Comparison of ENCODE assay signal across 11 mouse cellular contexts in the genomic region with DNA sequence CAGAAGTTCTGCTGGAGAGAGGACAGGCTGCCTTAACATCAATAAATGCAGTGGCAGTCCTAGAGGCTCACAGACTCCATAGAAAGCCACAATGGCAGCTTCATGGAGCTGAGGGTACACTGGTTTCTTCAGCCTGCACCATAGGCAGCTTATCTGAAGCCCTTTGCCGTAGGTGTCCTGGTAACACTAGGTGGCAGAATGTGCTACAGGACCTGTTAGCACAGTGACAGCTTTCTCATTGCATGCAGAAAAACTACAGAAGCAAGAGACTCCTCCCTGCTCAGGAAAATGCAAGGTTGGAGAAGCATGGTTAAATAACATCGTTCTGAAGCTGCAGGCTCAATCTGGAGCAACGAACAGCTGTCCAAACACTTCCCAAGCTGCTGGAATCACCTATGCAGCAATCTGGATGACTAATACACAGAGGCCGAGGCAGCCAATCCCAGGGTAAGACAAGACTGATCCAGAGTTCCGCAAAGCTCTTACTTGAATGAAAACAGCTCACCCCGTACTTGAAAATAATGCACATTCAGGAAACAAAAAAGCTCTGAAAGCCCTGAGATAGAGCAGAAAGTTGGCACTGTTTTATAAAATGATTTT.
DNase-seq lines count a peak whose midpoint lies in the region; ATAC-seq and TF ChIP-seq lines count a peak whose summit lies in the region.
"Had no signal": no experiment of that assay in that cellular context is flagged by ENCODE, and none has a peak within 500 bp of the region (broad histone marks: within the 10 kb centered on the region; RNA-seq: fewer than 3 reads in every experiment).

No protein-coding gene starts in this region.

- 61% methylated on average over 6 of the region's 6 CpGs for WGBS in heart, embryonic 12.5 days

- peak; percentile 73 for DNase-seq in heart, adult 11 months
- no peak for DNase-seq in left cerebral cortex, adult 2 months (ENCODE audit: extremely low spot score in 1 of 2, low spot score in 2 of 2)
- no peak for DNase-seq in left cerebral cortex, postnatal 4 days
- peak; percentile 15 for DNase-seq in ZHBTc4 (ENCODE audit: low read depth, low spot score)
- DNase-seq in right cerebral cortex, postnatal 25 days, result peak; percentile 11
- no peak for DNase-seq in testis, postnatal 10 days (ENCODE audit: low spot score)
- DNase-seq: adrenal gland, postnatal 25 days; lung, adult 18-20 months had no signal

- H3K27ac ChIP-seq in heart, embryonic 12.5 days (ENCODE audit: poor library complexity, severe bottlenecking), result no peak overlapping the region
- no peak overlapping the region for H3K27ac ChIP-seq in left cerebral cortex, adult 2 months
- H3K27ac ChIP-seq: limb, embryonic 10.5 days had no signal

- H3K4me3 ChIP-seq in heart, embryonic 12.5 days, result no peak overlapping the region
- H3K4me3 ChIP-seq in left cerebral cortex, adult 2 months, result no peak overlapping the region
- H3K4me3 ChIP-seq: limb, embryonic 10.5 days had no signal

- intact Hi-C loops in left cerebral cortex, adult 2 months (cut with DNase I), result loop anchor here (5.0 kb wide), 1 partner anchor 575 kb away; no protein-coding TSS in a partner anchor
- intact Hi-C loops in left cerebral cortex, postnatal 4 days (cut with DNase I), result loop anchor here (5.0 kb wide), 1 partner anchor 575 kb away; no protein-coding TSS in a partner anchor

- H3K27me3 ChIP-seq in heart, embryonic 12.5 days (replicated peaks), result no peaks in the 10 kb centered on the region

- H3K36me3 ChIP-seq in heart, embryonic 12.5 days, result no peaks in the 10 kb centered on the region
- H3K36me3 ChIP-seq: limb, embryonic 10.5 days had no signal

- H3K9ac ChIP-seq in heart, embryonic 12.5 days, result no peak overlapping the region

- ATAC-seq in heart, embryonic 12.5 days (ENCODE audit: insufficient number of reproducible peaks, low FRiP score), result no peak
- ATAC-seq: intestine, embryonic 16.5 days had no signal

- peak; percentile 42 for TF ChIP-seq CTCF in left cerebral cortex, adult 2 months (IDR thresholded peaks at IDR 0.05)

- H3K9me3 ChIP-seq in heart, embryonic 12.5 days (replicated peaks), result no peaks in the 10 kb centered on the region
- H3K9me3 ChIP-seq: limb, embryonic 10.5 days had no signal

- H3K4me2 ChIP-seq in heart, embryonic 12.5 days, result no peak overlapping the region

- H3K4me1 ChIP-seq in heart, embryonic 12.5 days (replicated peaks), result no peaks in the 10 kb centered on the region
- H3K4me1 ChIP-seq: limb, embryonic 10.5 days had no signal

Comparison
In these comparisons a context has a peak if more than half of its experiments do, and no peak if none do; other contexts are left out.
1. DNase-seq: peak in heart, adult 11 months (single experiment), ZHBTc4 (single experiment) and right cerebral cortex, postnatal 25 days (single experiment); none in left cerebral cortex, adult 2 months (0 of 2), left cerebral cortex, postnatal 4 days (single experiment) and testis, postnatal 10 days (single experiment).